Mouse (Mus musculus): ENCODE measurements around the gene Olfr172. TPM values are rescaled to one million over a fixed set of nuclear protein-coding genes. Genes with fewer than 3 reads are reported as not detected.

Gene Olfr172
- polyA plus RNA-seq, 1 experiment from 2014 or later = not detected

DNA sequence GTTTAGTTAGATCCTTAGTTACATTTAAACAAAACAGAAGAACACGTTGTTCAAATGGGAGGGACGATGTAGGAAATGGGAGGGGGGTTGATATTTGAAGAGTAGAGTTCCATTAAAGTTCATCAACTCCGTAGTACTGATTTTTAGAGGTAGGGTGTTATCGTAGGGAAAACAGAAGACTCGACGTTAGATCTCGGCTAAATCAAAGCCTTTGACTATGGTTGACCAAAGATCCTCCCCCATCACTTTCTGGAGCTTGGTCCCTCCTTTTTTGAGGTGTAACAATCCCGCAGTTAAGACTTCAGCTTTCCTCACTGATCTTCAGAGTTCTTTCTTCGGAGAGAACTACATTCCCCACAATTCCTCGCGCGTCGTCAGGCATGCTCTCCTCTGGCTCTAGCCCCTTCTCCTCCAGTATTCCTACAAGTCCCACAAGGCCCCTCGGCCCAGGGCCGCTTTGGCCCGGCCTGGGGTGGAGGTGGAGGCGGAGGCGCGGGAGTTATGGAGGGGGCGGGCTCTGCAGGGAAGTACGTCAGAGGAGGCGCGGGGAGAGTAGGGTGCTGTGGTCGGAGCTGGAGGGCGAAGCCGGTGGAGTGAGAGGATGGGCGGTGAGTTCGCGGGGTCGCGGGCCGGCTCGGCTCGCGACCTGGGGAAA lies 35.4 kb downstream of the Olfr172 start, which contains the start of gene Cldnd1:
TSS of gene Cldnd1 (plus strand) at position 434 of the 655 bp plus-strand sequence.
- Histone ChIP-seq H3K9me3 (ENCODE audit: control insufficient read depth, low read length) (no peaks in the 10 kb centered on the region), H3K4me3 (ENCODE audit: low read depth, low read length) (peak within 1 kb of the TSS; percentile 44), H3K27ac (replicated peaks; ENCODE audit: low read depth, low read length) (no peak within 1 kb of the TSS), H3K4me1 (ENCODE audit: control insufficient read depth, insufficient read depth, low read length) (no peaks in the 10 kb centered on the region), H3K4me2 (ENCODE audit: low read depth, severe bottlenecking) (peak within 1 kb of the TSS; percentile 51), H3K9ac (ENCODE audit: low read length) (peak within 1 kb of the TSS; percentile 51), H3K27me3 (ENCODE audit: control insufficient read depth, insufficient read depth, low read length) (no peaks in the 10 kb centered on the region), H3K36me3 (ENCODE audit: control insufficient read depth, insufficient read depth, low read length) (peaks cover 8% of the 10 kb centered on the region)
- peak; percentile 100 for ATAC-seq (ENCODE audit: insufficient number of reproducible peaks, low FRiP score, low TSS enrichment, low read depth)
- DNase-seq (ENCODE audit: low spot score) = peak; percentile 96
- 2% methylated on average over 25 of the region's 35 CpGs for WGBS

- ATAC-seq (ENCODE audit: insufficient number of reproducible peaks, low FRiP score, low TSS enrichment, low read depth) (no peak), DNase-seq (ENCODE audit: low spot score) (no peak)
- Histone ChIP-seq H3K4me2 (ENCODE audit: low read depth, severe bottlenecking) (no peak overlapping the region), H3K4me3 (ENCODE audit: low read depth, low read length) (no peak overlapping the region), H3K27ac (replicated peaks; ENCODE audit: low read depth, low read length) (no peak overlapping the region), H3K4me1 (ENCODE audit: control insufficient read depth, insufficient read depth, low read length) (no peaks in the 10 kb centered on the region), H3K27me3 (ENCODE audit: control insufficient read depth, insufficient read depth, low read length) (no peaks in the 10 kb centered on the region), H3K9ac (ENCODE audit: low read length) (no peak overlapping the region), H3K36me3 (ENCODE audit: control insufficient read depth, insufficient read depth, low read length) (peaks cover 7% of the 10 kb centered on the region), H3K9me3 (ENCODE audit: control insufficient read depth, low read length) (no peaks in the 10 kb centered on the region)
- 82% methylated on average over 11 of the region's 11 CpGs for WGBS
These were observed 36.1 kb downstream of the Olfr172 start for GRCm38 (mm10) chr16:58726680-58727476.

DNA sequence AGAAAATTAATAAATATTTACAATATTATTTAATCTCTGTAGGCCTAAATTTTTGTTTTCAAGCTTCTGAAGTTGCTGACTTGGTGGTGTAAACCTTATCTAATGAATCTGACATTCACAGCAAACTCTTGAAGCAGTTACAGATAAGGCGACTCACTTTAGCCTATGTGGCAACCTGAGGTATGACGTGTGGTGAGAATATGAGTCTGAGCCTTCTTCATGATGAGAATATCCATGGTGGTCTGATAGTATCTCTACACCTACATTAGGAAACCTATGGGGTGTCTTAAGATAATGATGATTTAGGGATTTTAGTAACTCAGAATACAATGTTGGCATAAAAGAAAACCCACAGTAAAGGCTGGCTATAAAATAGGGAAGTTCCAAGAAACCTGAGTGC lies 40.7 kb downstream of the Olfr172 start:
- ATAC-seq (ENCODE audit: insufficient number of reproducible peaks, low FRiP score, low TSS enrichment, low read depth) = no peak
- WGBS = 84% methylated on average over 2 of the region's 2 CpGs
- Histone ChIP-seq H3K4me2 (ENCODE audit: low read depth, severe bottlenecking) (no peak overlapping the region), H3K4me1 (ENCODE audit: control insufficient read depth, insufficient read depth, low read length) (no peaks in the 10 kb centered on the region), H3K27me3 (ENCODE audit: control insufficient read depth, insufficient read depth, low read length) (no peaks in the 10 kb centered on the region), H3K27ac (replicated peaks; ENCODE audit: low read depth, low read length) (no peak overlapping the region), H3K9ac (ENCODE audit: low read length) (no peak overlapping the region), H3K4me3 (ENCODE audit: low read depth, low read length) (no peak overlapping the region), H3K9me3 (ENCODE audit: control insufficient read depth, low read length) (no peaks in the 10 kb centered on the region), H3K36me3 (ENCODE audit: control insufficient read depth, insufficient read depth, low read length) (no peaks in the 10 kb centered on the region)
- no peak for DNase-seq (ENCODE audit: low spot score)

DNA sequence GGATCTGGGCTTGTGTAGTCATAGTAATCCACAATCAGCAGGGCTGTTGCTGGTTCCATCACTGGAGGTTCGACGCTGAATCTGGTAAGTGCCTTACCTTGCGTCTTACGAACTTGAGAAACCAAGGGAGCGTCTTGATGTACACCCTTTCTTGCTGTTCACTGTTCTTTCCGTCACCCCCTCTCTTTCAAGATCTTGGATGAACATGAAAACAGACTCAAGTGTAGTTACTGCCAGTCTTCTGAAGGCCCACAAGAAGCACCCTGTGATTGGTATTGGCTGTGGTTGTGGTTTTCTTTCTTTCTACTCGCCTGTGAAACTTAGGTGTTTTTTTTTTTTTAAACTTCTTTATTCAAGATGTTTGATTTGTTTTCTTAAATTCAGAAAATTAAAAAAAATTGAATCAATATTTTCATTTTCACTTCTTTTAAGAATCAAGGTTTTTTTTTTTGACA lies 44.3 kb downstream of the Olfr172 start, which contains the start of gene Gpr15:
TSS of gene Gpr15 (minus strand) at position 405 of the 455 bp plus-strand sequence.
- WGBS = 92% methylated on average over 7 of the region's 7 CpGs
- Histone ChIP-seq H3K27ac (replicated peaks; ENCODE audit: low read depth, low read length) (no peak within 1 kb of the TSS), H3K4me2 (ENCODE audit: low read depth, severe bottlenecking) (no peak within 1 kb of the TSS), H3K27me3 (ENCODE audit: control insufficient read depth, insufficient read depth, low read length) (no peaks in the 10 kb centered on the region), H3K4me3 (ENCODE audit: low read depth, low read length) (no peak within 1 kb of the TSS), H3K36me3 (ENCODE audit: control insufficient read depth, insufficient read depth, low read length) (no peaks in the 10 kb centered on the region), H3K9me3 (ENCODE audit: control insufficient read depth, low read length) (no peaks in the 10 kb centered on the region), H3K4me1 (ENCODE audit: control insufficient read depth, insufficient read depth, low read length) (no peaks in the 10 kb centered on the region), H3K9ac (ENCODE audit: low read length) (no peak within 1 kb of the TSS)
- ATAC-seq (ENCODE audit: insufficient number of reproducible peaks, low FRiP score, low TSS enrichment, low read depth) (no peak), DNase-seq (ENCODE audit: low spot score) (no peak)

DNA sequence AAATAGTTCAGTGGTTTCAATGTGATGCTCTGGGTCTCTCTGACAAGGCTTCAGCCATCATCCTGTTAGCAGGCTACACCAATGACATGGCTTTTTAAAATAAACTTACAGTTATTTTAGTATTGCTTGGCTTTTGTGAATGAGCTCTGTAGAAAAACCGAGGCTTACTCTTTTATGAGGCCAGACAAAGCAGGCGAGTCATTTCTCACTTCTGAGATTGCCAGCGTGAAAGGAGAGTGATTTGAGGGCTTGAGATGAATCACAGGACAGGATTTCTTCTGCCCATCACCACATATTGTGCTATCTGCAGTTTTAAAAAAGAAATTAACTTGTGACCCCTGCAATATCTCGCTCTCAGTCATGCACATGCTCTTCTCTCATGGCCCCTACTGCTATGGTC lies 48.0 kb downstream of the Olfr172 start:
- no peak overlapping the region for H3K9ac ChIP-seq (ENCODE audit: low read length)
- no peak overlapping the region for H3K27ac ChIP-seq (replicated peaks; ENCODE audit: low read depth, low read length)
- H3K36me3 ChIP-seq (ENCODE audit: control insufficient read depth, insufficient read depth, low read length) = no peaks in the 10 kb centered on the region
- ATAC-seq (ENCODE audit: insufficient number of reproducible peaks, low FRiP score, low TSS enrichment, low read depth) = no peak
- H3K4me1 ChIP-seq (ENCODE audit: control insufficient read depth, insufficient read depth, low read length) = no peaks in the 10 kb centered on the region
- no peaks in the 10 kb centered on the region for H3K9me3 ChIP-seq (ENCODE audit: control insufficient read depth, low read length)
- WGBS = 76% methylated on average over 4 of the region's 4 CpGs
- DNase-seq (ENCODE audit: low spot score) = no peak
- no peaks in the 10 kb centered on the region for H3K27me3 ChIP-seq (ENCODE audit: control insufficient read depth, insufficient read depth, low read length)
- H3K4me2 ChIP-seq (ENCODE audit: low read depth, severe bottlenecking) = no peak overlapping the region; the same call in 1 of the 2 replicates
- H3K4me3 ChIP-seq (ENCODE audit: low read depth, low read length) = no peak overlapping the region

GRCm38 (mm10) chr16:58713128-58713527 lies 49.8 kb downstream of the Olfr172 start:
- Histone ChIP-seq H3K4me2 (ENCODE audit: low read depth, severe bottlenecking) (no peak overlapping the region), H3K9ac (ENCODE audit: low read length) (no peak overlapping the region), H3K4me1 (ENCODE audit: control insufficient read depth, insufficient read depth, low read length) (no peaks in the 10 kb centered on the region), H3K36me3 (ENCODE audit: control insufficient read depth, insufficient read depth, low read length) (no peaks in the 10 kb centered on the region), H3K27me3 (ENCODE audit: control insufficient read depth, insufficient read depth, low read length) (no peaks in the 10 kb centered on the region), H3K4me3 (ENCODE audit: low read depth, low read length) (no peak overlapping the region), H3K27ac (replicated peaks; ENCODE audit: low read depth, low read length) (no peak overlapping the region), H3K9me3 (ENCODE audit: control insufficient read depth, low read length) (no peaks in the 10 kb centered on the region)
- ATAC-seq (ENCODE audit: insufficient number of reproducible peaks, low FRiP score, low TSS enrichment, low read depth) = no peak
- no peak for DNase-seq (ENCODE audit: low spot score)
- 94% methylated on average over 1 of the region's 1 CpGs for WGBS

GRCm38 (mm10) chr16:58712221-58712620 lies 50.8 kb downstream of the Olfr172 start:
- H3K27ac ChIP-seq (replicated peaks; ENCODE audit: low read depth, low read length) = no peak overlapping the region
- no peak overlapping the region for H3K4me2 ChIP-seq (ENCODE audit: low read depth, severe bottlenecking)
- no peak for ATAC-seq (ENCODE audit: insufficient number of reproducible peaks, low FRiP score, low TSS enrichment, low read depth)
- H3K4me1 ChIP-seq (ENCODE audit: control insufficient read depth, insufficient read depth, low read length) = no peaks in the 10 kb centered on the region
- H3K36me3 ChIP-seq (ENCODE audit: control insufficient read depth, insufficient read depth, low read length) = no peaks in the 10 kb centered on the region
- H3K9ac ChIP-seq (ENCODE audit: low read length) = no peak overlapping the region
- H3K9me3 ChIP-seq (ENCODE audit: control insufficient read depth, low read length) = no peaks in the 10 kb centered on the region
- DNase-seq (ENCODE audit: low spot score) = no peak
- H3K4me3 ChIP-seq (ENCODE audit: low read depth, low read length) = no peak overlapping the region
- 76% methylated on average over 8 of the region's 8 CpGs for WGBS
- H3K27me3 ChIP-seq (ENCODE audit: control insufficient read depth, insufficient read depth, low read length) = no peaks in the 10 kb centered on the region

All from limb, embryonic 11.5 days (tissue).